Mouse (Mus musculus) bone marrow, adult 2 months (tissue): ENCODE results near the gene Wfikkn2.

Source experiments
- CTCF ChIP-seq: fragments of 200-500 bp; IDR thresholded peaks from 2 replicates; pipeline ENCODE4 v1.5.1; 2011; ENCODE audit warnings: low read length, control low read depth; ENCODE audit not compliant: control insufficient read depth, insufficient read depth
- POLR2A ChIP-seq: fragments of 200-500 bp; IDR thresholded peaks from 2 replicates; pipeline ENCODE4 v1.6.1; 2011; ENCODE audit warnings: low read depth, mild to moderate bottlenecking, control low read depth, low read length, borderline replicate concordance; ENCODE audit not compliant: control insufficient read depth

GRCm38 (mm10) chr11:94198405-94199146, 47.2 kb downstream of the Wfikkn2 start:
- TF ChIP-seq CTCF (no peak), POLR2A (no peak)
